Mouse (Mus musculus): ENCODE data around the gene Zbtb39.

DNA sequence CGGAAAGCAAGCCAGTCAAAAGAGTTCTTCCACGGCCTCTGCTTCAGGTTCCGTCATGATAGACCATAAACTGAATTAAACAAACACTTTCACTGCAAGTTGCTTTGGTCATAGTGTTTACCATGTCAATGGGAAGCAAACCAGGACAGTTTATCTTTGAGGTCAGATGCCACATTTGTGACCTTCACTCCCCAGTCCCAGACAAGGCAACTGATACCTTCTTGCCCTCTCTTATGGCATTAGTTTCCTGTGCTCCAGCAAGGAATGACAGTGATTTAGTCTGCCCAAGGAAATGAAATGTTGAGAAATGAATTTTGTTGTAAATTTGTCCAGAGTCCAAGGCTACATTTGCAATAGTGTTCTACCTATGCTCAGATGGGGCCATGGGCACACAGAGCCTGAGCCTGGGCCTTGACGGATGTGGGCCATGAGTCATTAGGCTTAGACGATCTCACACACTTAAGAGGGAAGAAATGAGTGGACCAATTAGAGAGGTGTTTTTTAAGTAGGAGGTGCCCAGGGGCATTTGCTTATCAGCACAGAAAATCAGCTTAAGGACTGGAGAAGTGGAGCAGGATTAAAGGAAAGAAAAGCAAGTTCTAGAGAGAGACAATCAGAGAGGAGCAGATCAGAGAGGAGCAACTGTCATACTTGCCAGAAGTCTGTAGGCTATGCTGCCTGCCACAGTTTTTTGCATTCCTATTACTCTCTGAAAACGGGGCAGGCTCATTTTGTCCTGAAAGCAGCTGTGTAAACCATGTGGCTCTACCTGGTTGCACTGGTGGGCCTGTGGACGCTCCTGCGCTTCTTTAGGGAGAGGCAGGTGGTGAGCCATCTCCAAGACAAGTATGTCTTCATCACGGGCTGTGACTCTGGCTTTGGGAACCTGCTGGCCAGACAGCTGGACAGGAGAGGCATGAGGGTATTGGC is 20.1 kb downstream of the Zbtb39 start, which contains the start of the genes Rdh1 and Rdh16f1:
- TF ChIP-seq CTCF (IDR thresholded peaks at IDR 0.05; ENCODE audit: control insufficient read depth, insufficient read depth, low read length) = no peak
- TF ChIP-seq POLR2A (IDR thresholded peaks at IDR 0.05; ENCODE audit: borderline replicate concordance, control insufficient read depth, low read depth, low read length) = no peak

Measured in bone marrow, adult 2 months (tissue).